Mouse (Mus musculus) ES-Bruce4 (cell line): ENCODE measurements around the gene Qrsl1. TPM values are rescaled to one million over a fixed set of nuclear protein-coding genes. Genes with fewer than 3 reads are reported as not detected.
A peak's percentile ranks its signal among the peaks of the same experiment; 100 is the strongest.

ENCODE experiments used
- H3K27ac ChIP-seq: 2 replicates; pipeline ENCODE4 v1.5.1; 2012; ENCODE audit warnings: low read length, inconsistent platforms; ENCODE audit not compliant: insufficient read depth
- H3K27me3 ChIP-seq: 2 replicates; pipeline ENCODE4 v1.6.1; 2012; ENCODE audit warnings: mild to moderate bottlenecking, low read length, inconsistent platforms; ENCODE audit not compliant: control insufficient read depth, poor library complexity, insufficient read depth, severe bottlenecking
- H3K36me3 ChIP-seq: 2 replicates; pipeline ENCODE4 v1.6.1; 2012; ENCODE audit warnings: inconsistent platforms, mild to moderate bottlenecking, low read length, moderate library complexity; ENCODE audit not compliant: control insufficient read depth, poor library complexity, insufficient read depth, severe bottlenecking
- H3K4me1 ChIP-seq: one replicate; pipeline ENCODE4 v1.8.1; 2011; ENCODE audit warnings: low read length; ENCODE audit not compliant: control insufficient read depth, insufficient read depth
- H3K4me3 ChIP-seq: 2 replicates; pipeline ENCODE4 v1.5.1; 2011; ENCODE audit warnings: low read depth, mild to moderate bottlenecking, low read length
- H3K9ac ChIP-seq: 2 replicates; pipeline ENCODE4 v1.6.1; 2012; ENCODE audit warnings: low read depth, mild to moderate bottlenecking, inconsistent platforms; ENCODE audit not compliant: poor library complexity, severe bottlenecking
- H3K9me3 ChIP-seq: replicated peaks from 2 replicates; pipeline ENCODE4 v1.6.1; 2012; ENCODE audit warnings: mild to moderate bottlenecking, low read length, inconsistent platforms; ENCODE audit not compliant: control insufficient read depth, poor library complexity, insufficient read depth, severe bottlenecking
- CTCF ChIP-seq: IDR thresholded peaks from one replicate; pipeline ENCODE4 v1.8.1; 2011; ENCODE audit warnings: low read depth, low read length
- EP300 ChIP-seq: IDR thresholded peaks from 2 replicates; pipeline ENCODE4 v1.6.1; 2011; ENCODE audit warnings: low read depth, low read length; ENCODE audit not compliant: insufficient read depth
- POLR2A ChIP-seq: IDR thresholded peaks from one replicate; pipeline ENCODE4 v1.8.1; 2011; ENCODE audit warnings: low read length; ENCODE audit not compliant: insufficient read depth
- polyA plus RNA-seq: library from polyadenylated mRNA; stranded (reverse); fragments of >200 nt; gene quantifications from 2 replicates; pipeline ENCODE4 v1.2.4, GENCODE M21; 2011; ENCODE audit warnings: low read depth; ENCODE audit not compliant: missing spikeins, insufficient read depth, insufficient read length

Gene Qrsl1
- polyA plus RNA-seq, 1 experiment: 26.4 TPM

- no peaks in the 10 kb centered on the region for H3K4me1 ChIP-seq
- no peak overlapping the region for H3K27ac ChIP-seq
- no peaks in the 10 kb centered on the region for H3K9me3 ChIP-seq
- H3K36me3 ChIP-seq: no peaks in the 10 kb centered on the region
- TF ChIP-seq POLR2A: no peak
- no peak for TF ChIP-seq EP300
- no peak for TF ChIP-seq CTCF
- no peak overlapping the region for H3K9ac ChIP-seq
- no peaks in the 10 kb centered on the region for H3K27me3 ChIP-seq
- H3K4me3 ChIP-seq: no peak overlapping the region
Observed at GRCm38 (mm10) chr10:43910032-43910872, 8.7 kb upstream of the Qrsl1 start.

DNA sequence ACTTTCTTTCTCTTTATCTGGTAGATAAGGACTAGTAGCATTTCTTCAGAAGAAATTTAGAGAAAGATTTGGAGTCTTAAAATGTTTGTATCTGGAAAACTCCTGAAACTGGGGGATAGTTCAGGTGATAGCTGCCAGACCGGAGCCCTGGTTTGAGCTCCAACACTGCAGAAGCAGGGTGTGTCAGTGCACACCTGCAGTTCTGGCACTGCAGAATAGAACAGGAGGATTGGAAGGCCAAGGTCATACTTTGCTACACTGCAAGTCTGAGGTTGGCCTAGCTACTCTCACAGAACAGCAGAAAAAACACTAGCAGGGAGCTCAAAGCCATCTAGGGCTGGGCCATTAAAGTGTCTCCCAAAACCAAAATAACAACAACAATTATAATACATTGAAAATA, 3.0 kb upstream of the Qrsl1 start:
- Histone ChIP-seq H3K4me3 (no peak overlapping the region), H3K9me3 (no peaks in the 10 kb centered on the region), H3K36me3 (no peaks in the 10 kb centered on the region), H3K27ac (no peak overlapping the region), H3K9ac (no peak overlapping the region), H3K4me1 (no peaks in the 10 kb centered on the region), H3K27me3 (no peaks in the 10 kb centered on the region)
- no peak for TF ChIP-seq CTCF
- TF ChIP-seq EP300: no peak
- TF ChIP-seq POLR2A: no peak

GRCm38 (mm10) chr10:43900883-43901570, 518 bp downstream of the Qrsl1 start:
- no peaks in the 10 kb centered on the region for H3K36me3 ChIP-seq
- H3K9me3 ChIP-seq: no peaks in the 10 kb centered on the region
- no peak overlapping the region for H3K27ac ChIP-seq
- no peak for TF ChIP-seq POLR2A
- no peak for TF ChIP-seq CTCF
- TF ChIP-seq EP300: no peak
- no peaks in the 10 kb centered on the region for H3K4me1 ChIP-seq
- no peaks in the 10 kb centered on the region for H3K27me3 ChIP-seq
- peak overlapping the region; percentile 82 for H3K4me3 ChIP-seq
- peak overlapping the region; percentile 78 for H3K9ac ChIP-seq

DNA sequence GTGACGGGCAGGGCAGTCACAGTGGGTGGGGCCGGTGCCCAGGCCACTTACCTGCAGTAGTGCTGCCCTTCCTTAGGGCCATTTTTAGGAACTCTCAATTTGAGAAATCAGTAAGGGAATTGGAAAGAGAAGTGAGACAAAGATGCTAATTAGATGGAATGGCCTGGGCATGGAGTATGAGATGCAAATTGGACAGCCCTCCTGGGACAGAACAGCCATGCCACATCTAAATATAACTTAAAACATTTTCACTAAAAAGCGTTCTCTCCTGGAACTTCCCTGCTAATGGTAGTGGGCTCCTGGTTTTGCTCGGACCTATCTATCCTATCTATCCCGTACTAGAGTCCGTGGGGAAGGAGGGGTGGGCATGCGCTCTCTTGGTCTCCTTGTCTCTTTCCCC, 3.3 kb downstream of the Qrsl1 start:
- no peak overlapping the region for H3K9ac ChIP-seq
- H3K36me3 ChIP-seq: peaks cover 2% of the 10 kb centered on the region; the same call in 1 of the 2 replicates
- TF ChIP-seq POLR2A (no peak), CTCF (no peak), EP300 (no peak)
- H3K27ac ChIP-seq: no peak overlapping the region
- H3K9me3 ChIP-seq: no peaks in the 10 kb centered on the region
- no peaks in the 10 kb centered on the region for H3K27me3 ChIP-seq
- no peak overlapping the region for H3K4me3 ChIP-seq
- H3K4me1 ChIP-seq: no peaks in the 10 kb centered on the region

- Histone ChIP-seq H3K4me1 (no peaks in the 10 kb centered on the region), H3K27ac (no peak overlapping the region), H3K4me3 (no peak overlapping the region), H3K36me3 (peaks cover 2% of the 10 kb centered on the region; the same call in 1 of the 2 replicates), H3K27me3 (no peaks in the 10 kb centered on the region), H3K9ac (no peak overlapping the region), H3K9me3 (no peaks in the 10 kb centered on the region)
- TF ChIP-seq CTCF: no peak
- no peak for TF ChIP-seq POLR2A
- no peak for TF ChIP-seq EP300
Observed at GRCm38 (mm10) chr10:43896065-43896464, 5.5 kb downstream of the Qrsl1 start.

GRCm38 (mm10) chr10:43892971-43893370, 8.6 kb downstream of the Qrsl1 start:
- Histone ChIP-seq H3K27me3 (no peaks in the 10 kb centered on the region), H3K9ac (no peak overlapping the region), H3K9me3 (no peaks in the 10 kb centered on the region), H3K4me3 (no peak overlapping the region), H3K4me1 (no peaks in the 10 kb centered on the region), H3K27ac (peak overlapping the region; percentile 13), H3K36me3 (peaks cover 7% of the 10 kb centered on the region)
- TF ChIP-seq EP300 (peak; percentile 80; the same call in 1 of the 2 replicates), POLR2A (no peak), CTCF (no peak)
